Mouse (Mus musculus) limb, embryonic 11.5 days (tissue): Measurements from ENCODE around the gene Sv2b. TPM values are rescaled to one million over a fixed set of nuclear protein-coding genes. Genes with fewer than 3 reads are reported as not detected.
A peak's percentile ranks its signal among the peaks of the same experiment; 100 is the strongest.

Experiments used
- ATAC-seq: fragments of 200-750 bp; cut with Nextera tagmentation; 2 replicates; pipeline ENCODE4 v1.8.0; 2017; ENCODE audit warnings: low read depth; ENCODE audit not compliant: insufficient number of reproducible peaks, low FRiP score, low TSS enrichment
- DNase-seq: peaks from one replicate; pipeline ENCODE4 v3.0.0-alpha.2; 2015; ENCODE audit warnings: low spot score
- H3K27ac ChIP-seq: fragments of 300-500 bp; sonication (generic); replicated peaks from 2 replicates; pipeline ENCODE4 v1.5.1; 2014; ENCODE audit warnings: low read depth, mild to moderate bottlenecking, low read length
- H3K27me3 ChIP-seq: fragments of 300-500 bp; sonication (generic); 2 replicates; pipeline ENCODE4 v1.6.1; 2014; ENCODE audit warnings: mild to moderate bottlenecking, low read length, mixed read lengths; ENCODE audit not compliant: control insufficient read depth, insufficient read depth
- H3K36me3 ChIP-seq: fragments of 300-500 bp; sonication (generic); 2 replicates; pipeline ENCODE4 v1.6.1; 2014; ENCODE audit warnings: mild to moderate bottlenecking, low read length, moderate library complexity, mixed read lengths; ENCODE audit not compliant: control insufficient read depth, insufficient read depth
- H3K4me1 ChIP-seq: fragments of 300-500 bp; sonication (generic); 2 replicates; pipeline ENCODE4 v1.6.1; 2014; ENCODE audit warnings: low read length, mixed read lengths; ENCODE audit not compliant: control insufficient read depth, insufficient read depth
- H3K4me2 ChIP-seq: fragments of 300-500 bp; sonication (generic); 2 replicates; pipeline ENCODE4 v1.6.1; 2014; ENCODE audit warnings: low read depth, mild to moderate bottlenecking, moderate library complexity; ENCODE audit not compliant: severe bottlenecking
- H3K4me3 ChIP-seq: fragments of 300-500 bp; sonication (generic); 2 replicates; pipeline ENCODE4 v1.5.1; 2014; ENCODE audit warnings: low read depth, low read length
- H3K9ac ChIP-seq: fragments of 300-500 bp; sonication (generic); 2 replicates; pipeline ENCODE4 v1.6.1; 2014; ENCODE audit warnings: mild to moderate bottlenecking, low read length
- H3K9me3 ChIP-seq: fragments of 300-500 bp; sonication (generic); 2 replicates; pipeline ENCODE4 v1.6.1; 2016; ENCODE audit warnings: low read length; ENCODE audit not compliant: control insufficient read depth
- WGBS: fragments of 180-500 bp; shearing (Covaris S2); extraction: QIAGEN DNeasy Blood & Tissue Kit; methylation state at CpG from one replicate; pipeline ENCODE4 v1.1.7; 2014; 5-methylcytosine and 5-hydroxymethylcytosine counted together
- polyA plus RNA-seq: library from polyadenylated mRNA; unstranded; fragments of >200 nt; fragmentation: Nextera tagmentation; extraction: Ambion mirVana; gene quantifications from 2 replicates; pipeline ENCODE4 v1.2.1, GENCODE M21; 2014

Sv2b gene
- polyA plus RNA-seq, 1 experiment from 2014 or later, result 1.1 TPM

DNA sequence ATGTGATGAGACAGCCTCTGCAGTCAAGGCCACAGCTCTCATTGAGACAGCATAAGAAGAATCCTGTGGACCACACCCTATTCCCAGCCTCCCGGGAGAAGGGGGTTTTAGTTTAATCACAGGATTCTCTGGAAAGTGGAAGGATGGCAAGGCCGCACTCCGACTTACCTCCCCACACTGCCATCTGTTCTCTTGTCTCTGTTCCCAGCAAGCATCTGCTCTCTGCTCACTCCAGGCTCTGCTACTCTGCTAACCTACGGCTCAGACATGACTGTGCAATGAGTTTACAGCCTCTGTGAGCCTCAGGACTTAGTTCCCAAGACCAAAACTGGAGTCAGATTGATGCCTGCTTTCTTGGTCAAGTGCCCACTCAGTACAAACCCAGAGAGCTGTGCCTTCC is 43.8 kb downstream of the Sv2b start:
- no peaks in the 10 kb centered on the region for H3K9me3 ChIP-seq
- no peak overlapping the region for H3K4me2 ChIP-seq
- 69% methylated on average over 4 of the region's 4 CpGs for WGBS
- no peaks in the 10 kb centered on the region for H3K27me3 ChIP-seq
- no peak overlapping the region for H3K4me3 ChIP-seq
- no peak overlapping the region for H3K9ac ChIP-seq
- ATAC-seq, result no peak
- H3K27ac ChIP-seq, result no peak overlapping the region
- no peaks in the 10 kb centered on the region for H3K36me3 ChIP-seq
- no peak for DNase-seq
- no peaks in the 10 kb centered on the region for H3K4me1 ChIP-seq

DNA sequence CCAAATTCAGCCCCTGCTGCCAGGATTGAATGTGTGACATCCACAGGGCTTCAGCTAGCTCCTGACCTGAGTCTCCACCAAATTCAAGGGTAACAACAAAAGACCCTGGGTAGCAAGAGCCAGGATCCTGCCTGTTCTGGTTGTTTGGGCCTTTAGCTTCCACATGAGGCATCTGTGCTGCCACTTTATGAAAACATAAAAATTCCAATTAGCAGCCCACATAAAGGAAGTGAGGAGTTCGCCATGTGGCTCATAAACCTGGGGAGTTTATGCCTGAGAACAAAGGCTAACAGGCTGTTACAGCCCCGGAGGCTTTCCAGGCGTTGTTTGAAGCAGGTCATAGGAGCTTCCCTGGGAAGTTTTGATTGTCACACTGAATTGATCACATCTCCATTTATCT is 49.1 kb downstream of the Sv2b start:
- peak; percentile 79 for ATAC-seq
- H3K27ac ChIP-seq, result no peak overlapping the region
- 13% methylated on average over 3 of the region's 3 CpGs for WGBS
- H3K4me1 ChIP-seq, result no peaks in the 10 kb centered on the region
- no peaks in the 10 kb centered on the region for H3K9me3 ChIP-seq
- no peak overlapping the region for H3K4me3 ChIP-seq
- H3K36me3 ChIP-seq, result no peaks in the 10 kb centered on the region
- peak; percentile 67 for DNase-seq
- no peak overlapping the region for H3K9ac ChIP-seq
- H3K4me2 ChIP-seq, result no peak overlapping the region
- no peaks in the 10 kb centered on the region for H3K27me3 ChIP-seq

DNA sequence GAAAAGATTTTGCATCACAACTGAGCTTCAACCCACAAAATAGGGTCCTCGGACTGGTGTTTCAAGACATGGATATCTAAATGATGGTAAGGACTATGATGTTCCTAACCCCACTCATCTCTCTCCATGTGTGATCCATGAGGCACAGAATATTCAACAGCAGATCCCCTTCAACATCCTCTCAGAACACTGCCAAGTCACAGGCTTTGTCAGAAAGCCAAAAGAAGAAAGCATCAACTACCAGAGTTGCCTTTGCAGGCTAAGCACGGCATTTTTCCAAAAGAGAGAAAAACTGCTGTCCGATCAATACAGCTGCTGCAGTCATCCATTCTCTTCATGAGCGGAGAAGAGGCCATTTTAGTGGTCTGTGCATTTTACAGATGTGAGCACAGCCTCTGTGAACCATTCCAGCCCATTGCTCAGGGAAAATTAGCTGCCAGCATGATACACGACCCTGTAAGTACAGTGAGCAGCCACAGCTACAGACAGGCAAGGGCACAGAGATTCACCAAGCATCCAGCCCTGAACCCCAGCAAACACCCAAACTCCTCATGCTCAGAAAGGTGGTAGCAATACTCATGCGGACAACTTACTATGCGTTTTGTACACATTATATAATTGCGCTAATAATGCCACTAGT is 55.3 kb downstream of the Sv2b start:
- no peak for ATAC-seq
- Histone ChIP-seq H3K4me2 (no peak overlapping the region), H3K4me1 (no peaks in the 10 kb centered on the region), H3K27me3 (no peaks in the 10 kb centered on the region), H3K9ac (no peak overlapping the region), H3K27ac (no peak overlapping the region), H3K4me3 (no peak overlapping the region), H3K9me3 (no peaks in the 10 kb centered on the region), H3K36me3 (no peaks in the 10 kb centered on the region)
- 89% methylated on average over 8 of the region's 8 CpGs for WGBS
- no peak for DNase-seq

DNA sequence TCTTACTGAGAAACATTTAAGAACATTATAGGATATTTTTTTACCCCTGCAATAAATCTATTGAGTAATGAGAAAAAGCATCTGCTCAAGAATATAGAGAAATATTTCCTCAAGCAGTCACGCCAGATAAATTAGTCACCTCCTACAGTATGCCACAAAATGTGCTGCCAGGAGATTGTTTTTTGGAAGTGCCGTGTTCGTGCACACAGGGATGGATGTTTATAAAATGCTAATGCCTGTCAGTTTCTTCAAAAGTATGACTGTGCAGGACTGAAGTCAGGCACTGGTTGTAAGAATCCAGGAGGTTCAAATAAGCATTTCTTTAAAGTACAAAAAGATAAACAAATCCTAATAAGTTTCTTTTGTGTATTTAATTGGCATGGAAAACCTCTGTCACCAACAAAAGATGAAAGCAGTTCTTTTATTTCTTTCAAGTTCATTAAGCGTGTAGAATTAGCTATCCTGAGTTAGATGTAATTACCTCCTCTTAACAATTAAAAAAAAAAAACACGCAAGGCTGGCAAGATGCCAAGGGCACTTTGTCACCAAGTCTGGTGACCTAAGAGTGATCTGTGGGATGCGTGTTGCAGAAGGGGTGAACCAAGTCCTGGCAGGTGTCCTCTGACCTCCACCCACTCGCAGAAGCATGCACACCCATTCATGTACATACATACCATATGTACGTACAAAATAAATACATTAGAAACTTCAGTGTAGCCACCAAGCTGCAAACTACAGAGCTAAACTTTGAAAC is 68.1 kb downstream of the Sv2b start:
- no peak overlapping the region for H3K27ac ChIP-seq
- H3K4me3 ChIP-seq, result no peak overlapping the region
- no peak overlapping the region for H3K9ac ChIP-seq
- H3K9me3 ChIP-seq, result no peaks in the 10 kb centered on the region
- H3K27me3 ChIP-seq, result no peaks in the 10 kb centered on the region
- H3K4me1 ChIP-seq, result no peaks in the 10 kb centered on the region
- 80% methylated on average over 8 of the region's 8 CpGs for WGBS
- H3K36me3 ChIP-seq, result no peaks in the 10 kb centered on the region
- DNase-seq (no peak), ATAC-seq (no peak)
- H3K4me2 ChIP-seq, result no peak overlapping the region

DNA sequence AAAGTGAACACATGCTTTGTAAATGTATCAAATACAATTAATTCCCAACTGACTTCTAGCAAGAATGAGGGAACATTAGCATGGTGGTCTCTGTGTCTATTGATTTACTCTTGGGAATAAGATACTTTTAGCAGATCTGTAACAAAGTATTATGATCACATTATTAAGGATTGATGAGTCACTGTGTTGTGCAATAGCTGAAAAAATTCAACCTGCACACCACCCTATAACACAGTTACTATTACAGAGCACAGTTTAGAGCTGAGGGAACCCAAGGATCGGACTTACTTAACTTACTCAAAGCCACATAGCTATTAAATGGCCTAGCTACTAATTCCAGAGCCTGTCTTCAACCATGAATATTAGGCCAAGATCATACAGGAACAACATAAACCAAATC is 72.7 kb downstream of the Sv2b start:
- Histone ChIP-seq H3K4me3 (no peak overlapping the region), H3K27ac (no peak overlapping the region), H3K36me3 (no peaks in the 10 kb centered on the region), H3K4me1 (no peaks in the 10 kb centered on the region), H3K9ac (no peak overlapping the region), H3K27me3 (no peaks in the 10 kb centered on the region), H3K9me3 (no peaks in the 10 kb centered on the region), H3K4me2 (no peak overlapping the region)
- ATAC-seq (no peak), DNase-seq (no peak)
- WGBS, result 95% methylated on average over 1 of the region's 1 CpGs

DNA sequence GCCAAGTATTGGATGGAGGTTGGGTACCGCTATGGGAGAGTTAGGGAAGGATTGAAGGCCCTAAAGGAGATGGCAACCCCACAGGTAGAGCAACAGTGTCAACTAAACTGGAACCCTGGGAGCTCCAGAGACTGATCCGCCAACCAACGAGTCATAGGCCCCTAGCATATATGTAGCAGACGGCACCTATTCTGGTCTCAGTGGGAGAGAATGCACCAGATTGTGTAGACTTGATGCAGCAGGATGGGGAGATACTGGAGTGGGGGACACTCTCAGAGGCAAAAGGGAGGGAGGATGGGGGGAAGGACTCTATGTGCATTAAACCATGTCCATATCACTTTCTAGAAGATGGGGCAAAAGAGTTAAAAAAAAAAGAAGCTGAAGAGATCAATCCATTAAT is 84.9 kb downstream of the Sv2b start:
- Histone ChIP-seq H3K9ac (no peak overlapping the region), H3K4me1 (no peaks in the 10 kb centered on the region), H3K27ac (no peak overlapping the region), H3K4me3 (no peak overlapping the region), H3K27me3 (no peaks in the 10 kb centered on the region), H3K9me3 (peaks cover 3% of the 10 kb centered on the region; the same call in 1 of the 2 replicates), H3K4me2 (no peak overlapping the region), H3K36me3 (no peaks in the 10 kb centered on the region)
- DNase-seq (no peak), ATAC-seq (no peak)
- WGBS, result 92% methylated on average over 4 of the region's 4 CpGs

DNA sequence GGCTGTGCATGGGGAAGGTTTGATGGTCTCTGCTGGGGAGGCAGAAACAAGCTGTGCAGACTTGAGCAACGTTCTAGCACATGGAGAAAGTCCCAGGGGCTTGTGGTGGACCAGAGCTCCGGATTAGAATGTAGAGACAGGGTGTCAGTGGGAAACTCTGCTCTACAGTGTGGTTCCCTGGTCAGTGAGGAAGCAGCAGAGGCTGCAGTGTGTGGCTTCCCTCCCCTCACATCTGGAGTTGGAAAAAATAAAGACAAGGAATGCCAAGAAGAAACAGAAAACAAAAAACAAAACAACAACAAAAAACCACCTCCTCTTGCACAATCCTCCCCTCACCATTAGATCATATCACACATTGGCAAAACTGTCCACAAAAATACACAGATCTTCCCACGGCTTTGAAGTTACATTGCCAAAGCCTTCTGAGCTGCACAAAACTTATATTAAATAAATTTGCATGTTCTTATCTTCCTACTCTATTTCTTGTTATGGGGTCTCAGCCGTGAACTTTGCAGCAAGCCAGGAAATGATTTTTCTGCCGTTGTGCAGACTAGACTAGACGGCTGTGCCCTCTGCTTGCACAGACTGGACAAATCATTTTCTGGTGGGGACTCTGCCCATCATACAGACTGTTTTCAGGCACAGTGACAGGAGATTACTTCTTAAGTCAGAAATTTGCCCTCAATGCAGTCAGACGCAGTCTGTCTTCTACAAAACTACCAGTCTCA is 86.2 kb downstream of the Sv2b start:
- H3K4me3 ChIP-seq, result no peak overlapping the region
- H3K36me3 ChIP-seq, result no peaks in the 10 kb centered on the region
- no peak overlapping the region for H3K9ac ChIP-seq
- H3K4me2 ChIP-seq, result no peak overlapping the region
- no peaks in the 10 kb centered on the region for H3K4me1 ChIP-seq
- DNase-seq, result no peak
- 78% methylated on average over 7 of the region's 7 CpGs for WGBS
- H3K27me3 ChIP-seq, result no peaks in the 10 kb centered on the region
- no peak for ATAC-seq
- no peak overlapping the region for H3K27ac ChIP-seq
- H3K9me3 ChIP-seq, result peaks cover 4% of the 10 kb centered on the region; the same call in 1 of the 2 replicates

DNA sequence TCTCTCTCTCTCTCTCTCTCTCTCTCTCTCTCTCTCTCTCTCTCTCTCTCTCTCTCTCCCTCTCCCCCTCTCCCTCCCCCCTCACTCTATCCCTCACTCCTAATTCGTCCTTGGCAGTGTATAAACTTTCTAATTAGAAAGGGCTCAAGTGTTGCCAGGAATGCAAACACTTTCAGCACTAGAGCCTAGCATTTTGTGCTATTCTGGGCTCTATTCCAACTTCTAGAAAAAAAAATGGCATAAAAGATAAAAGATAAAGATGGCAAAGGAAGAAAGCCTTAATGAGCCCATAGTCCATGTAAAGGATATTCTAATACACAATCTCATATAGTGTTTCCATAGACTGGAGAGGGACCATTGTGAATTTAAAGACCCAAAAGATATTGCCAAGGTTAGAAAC is 88.3 kb downstream of the Sv2b start:
- Histone ChIP-seq H3K4me2 (no peak overlapping the region), H3K9ac (no peak overlapping the region), H3K27me3 (no peaks in the 10 kb centered on the region), H3K4me1 (no peaks in the 10 kb centered on the region), H3K9me3 (peaks cover 4% of the 10 kb centered on the region; the same call in 1 of the 2 replicates), H3K4me3 (no peak overlapping the region), H3K27ac (no peak overlapping the region), H3K36me3 (no peaks in the 10 kb centered on the region)
- WGBS, result 52% methylated on average over 1 of the region's 1 CpGs
- DNase-seq (no peak), ATAC-seq (no peak)
